ENCODE assay signal across 41 mouse cellular contexts in genomic region chr17:28560598-28560997, GRCm38 (mm10). TPM values are rescaled to one million over a fixed set of nuclear protein-coding genes. Genes with fewer than 3 reads are reported as not detected.
DNase-seq lines count a peak whose midpoint lies in the region; ATAC-seq lines count a peak whose summit lies in the region.
"Had no signal": no experiment of that assay in that cellular context is flagged by ENCODE, and none has a peak within 500 bp of the region (broad histone marks: within the 10 kb centered on the region; RNA-seq: fewer than 3 reads in every experiment).

Clps (minus strand) TSS chr17:28560766.

- 55% methylated on average over 4 of the region's 4 CpGs for WGBS in lung, embryonic 15.5 days
- 78% methylated on average over 4 of the region's 4 CpGs for WGBS in intestine, embryonic 14.5 days
- WGBS in large intestine, adult 2 months, result 69% methylated on average over 4 of the region's 4 CpGs
- 60% methylated on average over 4 of the region's 4 CpGs for WGBS in stomach, embryonic 16.5 days

- no peak within 1 kb of the TSS for H3K4me2 ChIP-seq in lung, embryonic 15.5 days
- no peak within 1 kb of the TSS for H3K4me2 ChIP-seq in intestine, embryonic 14.5 days (ENCODE audit: low read length)
- peak within 1 kb of the TSS; percentile 12; the same call in 1 of the 2 replicates for H3K4me2 ChIP-seq in stomach, embryonic 16.5 days (ENCODE audit: low read depth, low read length)
- H3K4me2 ChIP-seq: heart, embryonic 13.5 days; hindbrain, embryonic 14.5 days; limb, embryonic 15.5 days; liver, embryonic 15.5 days; midbrain, embryonic 12.5 days; neural tube, embryonic 12.5 days had no signal

- H3K4me1 ChIP-seq in lung, embryonic 15.5 days, result peaks cover 10% of the 10 kb centered on the region; the same call in 1 of the 2 replicates
- H3K4me1 ChIP-seq in intestine, embryonic 14.5 days (replicated peaks; ENCODE audit: control insufficient read depth, insufficient read depth, low read length), result peaks cover 6% of the 10 kb centered on the region; the same call in 1 of the 2 replicates
- peaks cover 14% of the 10 kb centered on the region for H3K4me1 ChIP-seq in stomach, embryonic 16.5 days (ENCODE audit: control insufficient read depth, insufficient read depth, low read length)

- H3K4me3 ChIP-seq in lung, embryonic 15.5 days, result no peak within 1 kb of the TSS
- H3K4me3 ChIP-seq in intestine, embryonic 14.5 days (ENCODE audit: low read depth, low read length), result no peak within 1 kb of the TSS
- H3K4me3 ChIP-seq in stomach, embryonic 16.5 days (replicated peaks; ENCODE audit: low read length), result peak within 1 kb of the TSS; percentile 15; the same call in 1 of the 2 replicates
- H3K4me3 ChIP-seq: erythroblast, embryonic 14.5 days; heart, embryonic 13.5 days; limb, embryonic 15.5 days; liver, embryonic 15.5 days; megakaryocyte, embryonic 14.5 days; midbrain, embryonic 12.5 days; myocyte; neural tube, embryonic 12.5 days had no signal

- no peak within 1 kb of the TSS for H3K9ac ChIP-seq in lung, embryonic 15.5 days
- no peak within 1 kb of the TSS for H3K9ac ChIP-seq in intestine, embryonic 14.5 days (ENCODE audit: low read length)
- H3K9ac ChIP-seq in stomach, embryonic 16.5 days (ENCODE audit: low read length), result peak within 1 kb of the TSS; percentile 28; the same call in 1 of the 2 replicates
- H3K9ac ChIP-seq: forebrain, postnatal 0 days; heart, embryonic 13.5 days; hindbrain, embryonic 14.5 days; limb, embryonic 15.5 days; liver, embryonic 15.5 days; midbrain, embryonic 12.5 days; neural tube, embryonic 12.5 days had no signal

- no peak for DNase-seq in lung, postnatal 25 days (ENCODE audit: low spot score)
- DNase-seq in intestine, embryonic 14.5 days (ENCODE audit: low spot score), result no peak
- no peak for DNase-seq in large intestine, adult 2 months (ENCODE audit: low read depth, low spot score)
- no peak for DNase-seq in kidney, postnatal 25 days
- no peak for DNase-seq in gastrocnemius, postnatal 25 days
- DNase-seq in c-Kit-positive CD71-positive TER-119-positive erythroid progenitor cells, embryonic 14.5 days (ENCODE audit: low spot score), result no peak
- DNase-seq: adrenal gland, adult 2 months; adrenal gland, postnatal 36 days; cerebellum, adult 8-10 months; forebrain, postnatal 0 days; heart, postnatal 10 days; kidney, adult 8-10 months; left cerebral cortex, postnatal 4 days; lung, postnatal 4 days; right cerebral cortex, adult 18-20 months; thymus, adult 2 months; thymus, postnatal 4 days had no signal

- no peaks in the 10 kb centered on the region for H3K9me3 ChIP-seq in lung, embryonic 15.5 days
- H3K9me3 ChIP-seq in intestine, embryonic 14.5 days (ENCODE audit: control insufficient read depth, low read length), result no peaks in the 10 kb centered on the region
- H3K9me3 ChIP-seq in stomach, embryonic 16.5 days (replicated peaks; ENCODE audit: control insufficient read depth, low read length), result no peaks in the 10 kb centered on the region
- H3K9me3 ChIP-seq: heart, embryonic 13.5 days; limb, embryonic 15.5 days; liver, embryonic 15.5 days; megakaryocyte, embryonic 14.5 days; midbrain, embryonic 12.5 days; neural tube, embryonic 12.5 days had no signal

- H3K27me3 ChIP-seq in lung, embryonic 15.5 days, result no peaks in the 10 kb centered on the region
- H3K27me3 ChIP-seq in intestine, embryonic 14.5 days (replicated peaks; ENCODE audit: control insufficient read depth, insufficient read depth, low read length), result no peaks in the 10 kb centered on the region
- no peaks in the 10 kb centered on the region for H3K27me3 ChIP-seq in stomach, embryonic 16.5 days (ENCODE audit: control insufficient read depth, insufficient read depth, low read length)
- H3K27me3 ChIP-seq: heart, embryonic 13.5 days; limb, embryonic 15.5 days; liver, embryonic 15.5 days; midbrain, embryonic 12.5 days; neural tube, embryonic 12.5 days had no signal

- H3K27ac ChIP-seq in lung, embryonic 15.5 days, result peak within 1 kb of the TSS; percentile 60
- H3K27ac ChIP-seq in intestine, embryonic 14.5 days (ENCODE audit: low read depth), result no peak within 1 kb of the TSS
- peak within 1 kb of the TSS; percentile 68 for H3K27ac ChIP-seq in stomach, embryonic 16.5 days (ENCODE audit: low read length)
- H3K27ac ChIP-seq: heart, embryonic 13.5 days; hindbrain, embryonic 14.5 days; kidney, postnatal 0 days; limb, embryonic 15.5 days; liver, embryonic 15.5 days; midbrain, embryonic 12.5 days; neural tube, embryonic 12.5 days had no signal

- H3K36me3 ChIP-seq in lung, embryonic 15.5 days, result no peaks in the 10 kb centered on the region
- no peaks in the 10 kb centered on the region for H3K36me3 ChIP-seq in intestine, embryonic 14.5 days (ENCODE audit: control insufficient read depth, insufficient read depth, low read length)
- H3K36me3 ChIP-seq in stomach, embryonic 16.5 days (ENCODE audit: control insufficient read depth, insufficient read depth, low read length), result no peaks in the 10 kb centered on the region
- H3K36me3 ChIP-seq: heart, embryonic 13.5 days; limb, embryonic 15.5 days; liver, embryonic 15.5 days; midbrain, embryonic 12.5 days; neural tube, embryonic 12.5 days had no signal

- no peak for ATAC-seq in lung, embryonic 15.5 days (ENCODE audit: borderline replicate concordance, extremely low read depth, low FRiP score, low TSS enrichment)
- ATAC-seq in intestine, embryonic 14.5 days (replicated peaks; ENCODE audit: low FRiP score, low TSS enrichment, low read depth), result no peak
- ATAC-seq in stomach, embryonic 16.5 days (ENCODE audit: insufficient read depth, low FRiP score), result peak; percentile 77; the same call in 1 of the 2 replicates
- ATAC-seq: CD4-positive, CD25-positive, alpha-beta regulatory T cell, adult 4 months; forebrain, postnatal 0 days had no signal

RNA-seq across cellular contexts. Expression of gene Clps, which starts in this region (rescaled TPM):
- polyA plus RNA-seq in lung, embryonic 15.5 days (2015; fragmentation: Nextera tagmentation; extraction: Ambion mirVana), result 0.34 and 9.2 TPM in 2 replicates
- 18.6 and 323 TPM in 2 replicates for polyA plus RNA-seq in intestine, embryonic 14.5 days (2014; fragmentation: Nextera tagmentation; extraction: Ambion mirVana)
- polyA plus RNA-seq in large intestine, adult 2 months (2012; rRNA removed), result 606 and 786 TPM in 2 replicates
- polyA plus RNA-seq in stomach, embryonic 16.5 days (2015; fragmentation: Nextera tagmentation; extraction: Ambion mirVana), result 3,124 and 3,837 TPM in 2 replicates
- not detected for total RNA-seq in gastrocnemius, postnatal 25 days (2021)
- total RNA-seq: adrenal gland, adult 2 months; adrenal gland, postnatal 36 days; common myeloid progenitor, adult 5-6 weeks; forebrain, postnatal 0 days; gastrocnemius, adult 8-10 months; heart, adult 8-10 months; heart, postnatal 10 days; hematopoietic stem cell, adult 5-6 weeks; layer of hippocampus, adult 18-20 months; layer of hippocampus, postnatal 10 days; left cerebral cortex, adult 18-20 months; left cerebral cortex, postnatal 4 days; midbrain, postnatal 0 days had no signal
- polyA plus RNA-seq: brain, embryonic 14.5 days; CD4-positive, CD25-positive, alpha-beta regulatory T cell, adult 4 months; embryonic facial prominence, embryonic 14.5 days; erythroblast, embryonic 14.5 days; forebrain, embryonic 11.5 days; forebrain, postnatal 0 days; hindbrain, embryonic 14.5 days; kidney, postnatal 0 days; midbrain, embryonic 12.5 days; midbrain, postnatal 0 days; myocyte; neural tube, embryonic 12.5 days had no signal
